Mouse (Mus musculus) ES-E14 (cell line): ENCODE measurements around the gene Gipc2. TPM values are rescaled to one million over a fixed set of nuclear protein-coding genes. Genes with fewer than 3 reads are reported as not detected.

Source experiments
- DNase-seq: peaks from one replicate; pipeline ENCODE4 v3.0.0-alpha.2; 2013; ENCODE audit warnings: low read depth, low spot score
- H3K27ac ChIP-seq: 2 replicates; pipeline ENCODE4 v1.5.1; 2012; ENCODE audit warnings: low read depth, mild to moderate bottlenecking, low read length, moderate library complexity, mixed read lengths; ENCODE audit not compliant: poor library complexity, insufficient read depth, severe bottlenecking
- H3K36me3 ChIP-seq: 2 replicates; pipeline ENCODE4 v1.6.1; 2012; ENCODE audit warnings: mild to moderate bottlenecking, low read length, moderate library complexity, mixed read lengths; ENCODE audit not compliant: control insufficient read depth, poor library complexity, insufficient read depth, severe bottlenecking
- H3K4me1 ChIP-seq, 2 experiments: fragments of 150-350 bp in 1 of 2; sonication (generic) in 1 of 2; 2 replicates each; pipeline ENCODE4 v1.6.1; 2012; ENCODE audit warnings: low read length in 2 of 2, mild to moderate bottlenecking in 1 of 2, mixed read lengths in 1 of 2; ENCODE audit not compliant: control insufficient read depth in 2 of 2, insufficient read depth in 2 of 2, poor library complexity in 1 of 2
- H3K4me3 ChIP-seq, 2 experiments: fragments of 150-350 bp in 1 of 2; sonication (generic) in 1 of 2; 2 replicates each; pipeline ENCODE4 v1.5.1; 2012; ENCODE audit warnings: low read length in 2 of 2, low read depth in 1 of 2, mild to moderate bottlenecking in 1 of 2, mixed read lengths in 1 of 2; ENCODE audit not compliant: insufficient read depth in 1 of 2, poor library complexity in 1 of 2, severe bottlenecking in 1 of 2
- H3K9ac ChIP-seq: 2 replicates; pipeline ENCODE4 v1.6.1; 2012; ENCODE audit warnings: low read depth, mild to moderate bottlenecking, low read length, mixed read lengths; ENCODE audit not compliant: poor library complexity, insufficient read depth, severe bottlenecking
- H3K9me3 ChIP-seq: fragments of 150-350 bp; sonication (generic); 2 replicates; pipeline ENCODE4 v1.6.1; 2012; ENCODE audit warnings: low read depth, mild to moderate bottlenecking, low read length; ENCODE audit not compliant: control insufficient read depth, insufficient read depth
- CHD2 ChIP-seq: IDR thresholded peaks from 2 replicates; pipeline ENCODE4 v1.6.1; 2014; ENCODE audit warnings: mild to moderate bottlenecking, low read depth, low read length, inconsistent platforms
- HCFC1 ChIP-seq: IDR thresholded peaks from 2 replicates; pipeline ENCODE4 v1.6.1; 2012; ENCODE audit warnings: low read length, inconsistent platforms, borderline replicate concordance; ENCODE audit not compliant: insufficient read depth
- MAFK ChIP-seq: IDR thresholded peaks from 2 replicates; pipeline ENCODE4 v1.6.1; 2014; ENCODE audit warnings: mild to moderate bottlenecking, low read depth, low read length, inconsistent platforms; ENCODE audit not compliant: insufficient read depth
- ZC3H11A ChIP-seq: IDR thresholded peaks from 2 replicates; pipeline ENCODE4 v1.6.1; 2012; ENCODE audit warnings: low read depth, mild to moderate bottlenecking, inconsistent platforms, low read length, borderline replicate concordance
- ZNF384 ChIP-seq: IDR thresholded peaks from 2 replicates; pipeline ENCODE4 v1.6.1; 2012; ENCODE audit warnings: low read depth, low read length, inconsistent platforms
- in situ Hi-C, 2 experiments: fragments of 600-800 bp; cut with MboI; formaldehyde crosslinking; loops; one replicate each; pipeline ENCODE4 v1.15.1; 2025; ENCODE audit warnings: low sequenced_read_pairs in 2 of 2, inconsistent platforms in 1 of 2; ENCODE audit not compliant: unreplicated experiment in 2 of 2
- total RNA-seq: library from RNA; depleted of rRNA; stranded (reverse); fragments of 300-350 nt; gene quantifications from 2 replicates; pipeline ENCODE4 v1.2.3, GENCODE M21; 2012

Gene Gipc2
- total RNA-seq, 1 experiment: 0.76 TPM

- no peak overlapping the region; a peak in 1 of 4 replicates for H3K4me3 ChIP-seq
- no peaks in the 10 kb centered on the region for H3K9me3 ChIP-seq
- no peak overlapping the region for H3K27ac ChIP-seq
- no peak overlapping the region; the same call in 1 of the 2 replicates for H3K9ac ChIP-seq
- H3K36me3 ChIP-seq: no peaks in the 10 kb centered on the region
- peak; percentile 68 for DNase-seq
- in situ Hi-C loops: loop anchor here in 1 of 2 experiments (10.0 kb wide), 1 partner anchor 94 kb away; no protein-coding TSS in a partner anchor
- peak; percentile 43; the same call in 1 of the 2 replicates for TF ChIP-seq ZC3H11A
- no peak for TF ChIP-seq CHD2
- TF ChIP-seq MAFK: no peak
- no peak for TF ChIP-seq HCFC1
- H3K4me1 ChIP-seq: peaks cover 3 to 8% of the 10 kb centered on the region in 2 experiments; a peak in 2 of 4 replicates
Measured at GRCm38 (mm10) chr3:152111081-152111480, 54.9 kb downstream of the Gipc2 start.

GRCm38 (mm10) chr3:152109260-152109587, 56.8 kb downstream of the Gipc2 start:
- no peak overlapping the region for H3K9ac ChIP-seq
- H3K36me3 ChIP-seq: no peaks in the 10 kb centered on the region
- H3K4me3 ChIP-seq: no peak overlapping the region
- in situ Hi-C loops: no loop called here
- no peak for DNase-seq
- TF ChIP-seq MAFK (no peak), ZNF384 (no peak), HCFC1 (no peak), CHD2 (no peak), ZC3H11A (no peak)
- H3K4me1 ChIP-seq: peaks cover 3 to 10% of the 10 kb centered on the region in 2 experiments; a peak in 2 of 4 replicates
- H3K27ac ChIP-seq: no peak overlapping the region
- no peaks in the 10 kb centered on the region for H3K9me3 ChIP-seq

GRCm38 (mm10) chr3:152108560-152109259, 57.3 kb downstream of the Gipc2 start:
- in situ Hi-C loops: no loop called here
- Histone ChIP-seq H3K4me1 (peaks cover 3 to 10% of the 10 kb centered on the region in 2 experiments; a peak in 2 of 4 replicates), H3K27ac (no peak overlapping the region)

GRCm38 (mm10) chr3:152108003-152108395, 58.0 kb downstream of the Gipc2 start:
- H3K4me1 ChIP-seq: peaks cover 3 to 10% of the 10 kb centered on the region in 2 experiments; a peak in 2 of 4 replicates
- no peaks in the 10 kb centered on the region for H3K36me3 ChIP-seq
- no peak for TF ChIP-seq MAFK
- TF ChIP-seq HCFC1: no peak
- no peak overlapping the region for H3K9ac ChIP-seq
- H3K4me3 ChIP-seq: no peak overlapping the region
- DNase-seq: no peak
- H3K27ac ChIP-seq: no peak overlapping the region
- H3K9me3 ChIP-seq: no peaks in the 10 kb centered on the region
- in situ Hi-C loops: no loop called here

More at GRCm38 (mm10) chr3:152108560-152109259, 57.3 kb downstream of the Gipc2 start:
- H3K9me3 ChIP-seq: no peaks in the 10 kb centered on the region
- TF ChIP-seq ZC3H11A (no peak), ZNF384 (no peak), MAFK (no peak), HCFC1 (no peak), CHD2 (no peak)
- no peak for DNase-seq
- no peak overlapping the region for H3K4me3 ChIP-seq
- no peaks in the 10 kb centered on the region for H3K36me3 ChIP-seq
- H3K9ac ChIP-seq: no peak overlapping the region
